Mouse (Mus musculus) ES-Bruce4 (cell line): ENCODE results near the gene Atg16l2.

Experiments
- CTCF ChIP-seq: IDR thresholded peaks from one replicate; pipeline ENCODE4 v1.8.1; 2011; ENCODE audit warnings: low read depth, low read length
- EP300 ChIP-seq: IDR thresholded peaks from 2 replicates; pipeline ENCODE4 v1.6.1; 2011; ENCODE audit warnings: low read depth, low read length; ENCODE audit not compliant: insufficient read depth
- POLR2A ChIP-seq: IDR thresholded peaks from one replicate; pipeline ENCODE4 v1.8.1; 2011; ENCODE audit warnings: low read length; ENCODE audit not compliant: insufficient read depth

GRCm38 (mm10) chr7:101291211-101291610 lies 10.8 kb downstream of the Atg16l2 start:
- no peak for TF ChIP-seq POLR2A
- TF ChIP-seq CTCF = no peak
- no peak for TF ChIP-seq EP300
